Comparison of ENCODE assay signal across 9 mouse cellular contexts in the genomic region with DNA sequence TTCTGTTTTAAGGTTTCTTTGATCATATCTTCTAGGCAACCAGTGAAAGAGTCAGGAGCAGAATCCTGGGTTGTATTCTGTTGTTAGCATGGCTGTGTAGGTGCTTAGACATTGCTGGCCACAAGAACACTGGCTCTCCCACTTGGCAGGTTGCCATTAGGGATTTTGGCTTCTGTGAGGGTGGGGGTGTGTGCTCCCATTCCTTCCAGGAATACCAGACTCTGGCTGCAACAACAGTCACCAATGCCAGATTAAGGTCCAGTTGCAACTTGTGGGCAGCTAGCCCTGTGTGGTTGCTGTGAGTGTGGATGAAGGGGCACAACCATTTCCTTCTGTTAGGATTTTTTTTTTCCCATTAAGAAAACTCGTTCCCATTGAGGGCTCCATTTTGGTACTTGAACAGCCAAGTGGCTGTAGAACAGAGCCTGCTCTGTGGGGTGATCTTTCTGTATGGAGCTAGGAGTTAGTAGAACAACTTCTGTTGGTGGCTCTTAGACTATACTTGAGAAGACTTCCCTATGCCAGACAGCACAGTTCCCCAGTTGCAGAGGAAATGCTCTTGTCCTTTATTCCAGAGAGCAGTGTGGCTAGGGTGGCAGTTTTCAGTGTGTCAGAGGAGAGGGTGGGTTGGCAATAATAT. TPM values are rescaled to one million over a fixed set of nuclear protein-coding genes. Genes with fewer than 3 reads are reported as not detected.
DNase-seq lines count a peak whose midpoint lies in the region; ATAC-seq lines count a peak whose summit lies in the region.
"Had no signal": no experiment of that assay in that cellular context is flagged by ENCODE, and none has a peak within 500 bp of the region (broad histone marks: within the 10 kb centered on the region; RNA-seq: fewer than 3 reads in every experiment).

No protein-coding gene starts in this region.

- no peak overlapping the region for H3K4me3 ChIP-seq in heart, embryonic 10.5 days
- no peak overlapping the region for H3K4me3 ChIP-seq in kidney, embryonic 16.5 days (ENCODE audit: low read length)
- H3K4me3 ChIP-seq in midbrain, embryonic 14.5 days (replicated peaks; ENCODE audit: low read depth, low read length) = no peak overlapping the region

- H3K9me3 ChIP-seq in heart, embryonic 10.5 days = no peaks in the 10 kb centered on the region
- no peaks in the 10 kb centered on the region for H3K9me3 ChIP-seq in kidney, embryonic 16.5 days (ENCODE audit: low read length)
- no peaks in the 10 kb centered on the region for H3K9me3 ChIP-seq in midbrain, embryonic 14.5 days (ENCODE audit: control insufficient read depth, low read length)

- no peak overlapping the region for H3K27ac ChIP-seq in heart, embryonic 10.5 days
- H3K27ac ChIP-seq in kidney, embryonic 16.5 days (ENCODE audit: low read length) = 0 out of 2 replicates have a peak overlapping the region, but pooled peaks have one; percentile 20
- H3K27ac ChIP-seq in midbrain, embryonic 14.5 days (replicated peaks; ENCODE audit: low read depth, low read length) = peak overlapping the region; percentile 33
- H3K27ac ChIP-seq: liver, embryonic 14.5 days had no signal

- ATAC-seq in kidney, embryonic 16.5 days (ENCODE audit: low FRiP score, low TSS enrichment) = no peak
- ATAC-seq in midbrain, embryonic 14.5 days (ENCODE audit: low FRiP score, low TSS enrichment) = no peak; the same call in 1 of the 2 replicates
- no peak for ATAC-seq in megakaryocyte-erythroid progenitor cell, adult 5-6 weeks (replicated peaks; ENCODE audit: low FRiP score, low TSS enrichment, poor library complexity, severe bottlenecking)

- peaks cover 19% of the 10 kb centered on the region for H3K4me1 ChIP-seq in heart, embryonic 10.5 days
- H3K4me1 ChIP-seq in kidney, embryonic 16.5 days (ENCODE audit: insufficient read depth, low read length) = peaks cover 46% of the 10 kb centered on the region
- peaks cover 14% of the 10 kb centered on the region for H3K4me1 ChIP-seq in midbrain, embryonic 14.5 days (ENCODE audit: control insufficient read depth, insufficient read depth, low read length)

- 90% methylated on average over 1 of the region's 1 CpGs for WGBS in heart, embryonic 10.5 days
- WGBS in kidney, embryonic 16.5 days = 77% methylated on average over 1 of the region's 1 CpGs
- 73% methylated on average over 1 of the region's 1 CpGs for WGBS in midbrain, embryonic 14.5 days

- peak; percentile 96 for DNase-seq in heart, adult 11 months
- no peak for DNase-seq in heart, embryonic 10.5 days (ENCODE audit: low spot score)
- DNase-seq in brain, adult 2 months (ENCODE audit: low read depth, low spot score) = peak; percentile 76
- DNase-seq in gastrocnemius, adult 8-10 months (ENCODE audit: low spot score in 2 of 2) = peak; percentile 44 to 52
- peak; percentile 75 for DNase-seq in midbrain, embryonic 14.5 days
- no peak for DNase-seq in embryo, embryonic 9.5 days (ENCODE audit: extremely low spot score)

- no peak overlapping the region for H3K4me2 ChIP-seq in kidney, embryonic 16.5 days (replicated peaks; ENCODE audit: low read depth, low read length)
- no peak overlapping the region for H3K4me2 ChIP-seq in midbrain, embryonic 14.5 days (ENCODE audit: low read length)

- no peaks in the 10 kb centered on the region for H3K27me3 ChIP-seq in heart, embryonic 10.5 days (ENCODE audit: insufficient read depth, poor library complexity, severe bottlenecking)
- H3K27me3 ChIP-seq in kidney, embryonic 16.5 days (ENCODE audit: insufficient read depth, low read length) = no peaks in the 10 kb centered on the region
- H3K27me3 ChIP-seq in midbrain, embryonic 14.5 days (ENCODE audit: control insufficient read depth, insufficient read depth, low read length) = no peaks in the 10 kb centered on the region

- peaks cover 24% of the 10 kb centered on the region for H3K36me3 ChIP-seq in heart, embryonic 10.5 days
- no peaks in the 10 kb centered on the region for H3K36me3 ChIP-seq in kidney, embryonic 16.5 days (ENCODE audit: insufficient read depth, low read length)
- peaks cover 23% of the 10 kb centered on the region for H3K36me3 ChIP-seq in midbrain, embryonic 14.5 days (ENCODE audit: control insufficient read depth, insufficient read depth, low read length)

- H3K9ac ChIP-seq in kidney, embryonic 16.5 days (replicated peaks; ENCODE audit: low read length) = no peak overlapping the region
- no peak overlapping the region; the same call in 1 of the 2 replicates for H3K9ac ChIP-seq in midbrain, embryonic 14.5 days (replicated peaks; ENCODE audit: low read length)
- H3K9ac ChIP-seq: liver, embryonic 14.5 days had no signal

RNA-seq across cellular contexts. Expression of gene Copz1, which starts 13.4 kb away (rescaled TPM):
- polyA plus RNA-seq in heart, embryonic 10.5 days (2016; fragmentation: Nextera tagmentation; extraction: Ambion mirVana) = 220 and 264 TPM in 2 replicates
- total RNA-seq in gastrocnemius, adult 8-10 months (2022) = 10 to 100 TPM; 34.7 to 39.4 (median 35.6) TPM
- 324 and 333 TPM in 2 replicates for polyA plus RNA-seq in kidney, embryonic 16.5 days (2015; fragmentation: Nextera tagmentation; extraction: Ambion mirVana)
- polyA plus RNA-seq in midbrain, embryonic 14.5 days (2014; fragmentation: Nextera tagmentation; extraction: Ambion mirVana) = 197 and 231 TPM in 2 replicates
- 218 and 249 TPM in 2 replicates for total RNA-seq in megakaryocyte-erythroid progenitor cell, adult 5-6 weeks (2014; fragmentation: Nextera tagmentation)
- 53.9 and 91.2 TPM in 2 replicates for total RNA-seq in megakaryocyte-erythroid progenitor cell, adult 5-6 weeks (2017)

RNA-seq across cellular contexts. Expression of gene Gpr84, which starts 24.5 kb away (rescaled TPM):
- polyA plus RNA-seq in heart, embryonic 10.5 days (2016; fragmentation: Nextera tagmentation; extraction: Ambion mirVana) = 0.35 TPM in 1 of 2 replicates, not detected in the other
- total RNA-seq in gastrocnemius, adult 8-10 months (2022) = not detected
- polyA plus RNA-seq in kidney, embryonic 16.5 days (2015; fragmentation: Nextera tagmentation; extraction: Ambion mirVana) = 0.30 and 0.67 TPM in 2 replicates
- polyA plus RNA-seq in midbrain, embryonic 14.5 days (2014; fragmentation: Nextera tagmentation; extraction: Ambion mirVana) = 0.16 and 0.26 TPM in 2 replicates
- total RNA-seq in megakaryocyte-erythroid progenitor cell, adult 5-6 weeks (2014; fragmentation: Nextera tagmentation) = 0.49 TPM in 1 of 2 replicates, not detected in the other
- total RNA-seq in megakaryocyte-erythroid progenitor cell, adult 5-6 weeks (2017) = 0.34 and 1.3 TPM in 2 replicates

RNA-seq across cellular contexts. Expression of gene Nfe2, which starts 27.7 kb away (rescaled TPM):
- polyA plus RNA-seq in heart, embryonic 10.5 days (2016; fragmentation: Nextera tagmentation; extraction: Ambion mirVana) = 15.2 and 19.4 TPM in 2 replicates
- not detected for total RNA-seq in gastrocnemius, adult 8-10 months (2022)
- polyA plus RNA-seq in kidney, embryonic 16.5 days (2015; fragmentation: Nextera tagmentation; extraction: Ambion mirVana) = 3.8 and 4.2 TPM in 2 replicates
- polyA plus RNA-seq in midbrain, embryonic 14.5 days (2014; fragmentation: Nextera tagmentation; extraction: Ambion mirVana) = 0.49 and 0.62 TPM in 2 replicates
- total RNA-seq in megakaryocyte-erythroid progenitor cell, adult 5-6 weeks (2014; fragmentation: Nextera tagmentation) = 145 and 147 TPM in 2 replicates
- 124 and 142 TPM in 2 replicates for total RNA-seq in megakaryocyte-erythroid progenitor cell, adult 5-6 weeks (2017)

RNA-seq across cellular contexts. Expression of gene Hnrnpa1, which starts 45.7 kb away (rescaled TPM):
- polyA plus RNA-seq in heart, embryonic 10.5 days (2016; fragmentation: Nextera tagmentation; extraction: Ambion mirVana) = 682 and 901 TPM in 2 replicates
- total RNA-seq in gastrocnemius, adult 8-10 months (2022) = 100 to 1,000 TPM in 1 of 4 experiments, 10 to 100 TPM in 3; 82.7 to 111 (median 89.3) TPM
- polyA plus RNA-seq in kidney, embryonic 16.5 days (2015; fragmentation: Nextera tagmentation; extraction: Ambion mirVana) = 831 and 924 TPM in 2 replicates
- 764 and 768 TPM in 2 replicates for polyA plus RNA-seq in midbrain, embryonic 14.5 days (2014; fragmentation: Nextera tagmentation; extraction: Ambion mirVana)
- total RNA-seq in megakaryocyte-erythroid progenitor cell, adult 5-6 weeks (2014; fragmentation: Nextera tagmentation) = 845 and 937 TPM in 2 replicates
- total RNA-seq in megakaryocyte-erythroid progenitor cell, adult 5-6 weeks (2017) = 2,161 and 2,727 TPM in 2 replicates

RNA-seq across cellular contexts. Expression of gene Cbx5, which starts 46.3 kb away (rescaled TPM):
- polyA plus RNA-seq in heart, embryonic 10.5 days (2016; fragmentation: Nextera tagmentation; extraction: Ambion mirVana) = 152 and 154 TPM in 2 replicates
- 10 to 100 TPM; 25.0 to 34.2 (median 28.9) TPM for total RNA-seq in gastrocnemius, adult 8-10 months (2022)
- 109 and 120 TPM in 2 replicates for polyA plus RNA-seq in kidney, embryonic 16.5 days (2015; fragmentation: Nextera tagmentation; extraction: Ambion mirVana)
- polyA plus RNA-seq in midbrain, embryonic 14.5 days (2014; fragmentation: Nextera tagmentation; extraction: Ambion mirVana) = 159 and 177 TPM in 2 replicates
- total RNA-seq in megakaryocyte-erythroid progenitor cell, adult 5-6 weeks (2014; fragmentation: Nextera tagmentation) = 151 and 165 TPM in 2 replicates
- 183 and 300 TPM in 2 replicates for total RNA-seq in megakaryocyte-erythroid progenitor cell, adult 5-6 weeks (2017)

Comparison
In these comparisons a context has a peak if more than half of its experiments do, and no peak if none do; other contexts are left out.
1. DNase-seq: peak in heart, adult 11 months (single experiment), brain, adult 2 months (single experiment), gastrocnemius, adult 8-10 months (2 of 2) and midbrain, embryonic 14.5 days (single experiment); none in heart, embryonic 10.5 days (single experiment) and embryo, embryonic 9.5 days (single experiment).